Mouse (Mus musculus) hindbrain, embryonic 11.5 days (tissue): ENCODE data around the gene Ric3. TPM values are rescaled to one million over a fixed set of nuclear protein-coding genes. Genes with fewer than 3 reads are reported as not detected.
"Not testable (repeated sequence)": the region's sequence is repeated elsewhere in the genome, so short reads cannot be mapped to it uniquely, and the experiment has no call there.

Experiments used
- ATAC-seq: fragments of 200-750 bp; cut with Nextera tagmentation; 2 replicates; pipeline ENCODE4 v1.8.0; 2017; ENCODE audit warnings: mild to moderate bottlenecking, moderate TSS enrichment, moderate library complexity; ENCODE audit not compliant: low FRiP score
- DNase-seq: peaks from one replicate; pipeline ENCODE4 v3.0.0-alpha.2; 2015; ENCODE audit warnings: low spot score
- H3K27ac ChIP-seq: fragments of 300-500 bp; sonication (generic); 2 replicates; pipeline ENCODE4 v1.5.1; 2014; ENCODE audit warnings: mild to moderate bottlenecking, low read depth, low read length
- H3K27me3 ChIP-seq: fragments of 300-500 bp; sonication (generic); 2 replicates; pipeline ENCODE4 v1.6.1; 2014; ENCODE audit warnings: mild to moderate bottlenecking, low read length, moderate library complexity, mixed read lengths; ENCODE audit not compliant: control insufficient read depth, insufficient read depth
- H3K36me3 ChIP-seq: fragments of 300-500 bp; sonication (generic); 2 replicates; pipeline ENCODE4 v1.6.1; 2014; ENCODE audit warnings: mild to moderate bottlenecking, low read length, moderate library complexity, mixed read lengths; ENCODE audit not compliant: control insufficient read depth, insufficient read depth
- H3K4me1 ChIP-seq: fragments of 300-500 bp; sonication (generic); replicated peaks from 2 replicates; pipeline ENCODE4 v1.6.1; 2014; ENCODE audit warnings: low read length, mixed read lengths; ENCODE audit not compliant: control insufficient read depth, insufficient read depth
- H3K4me2 ChIP-seq: fragments of 300-500 bp; sonication (generic); replicated peaks from 2 replicates; pipeline ENCODE4 v1.6.1; 2014; ENCODE audit warnings: mild to moderate bottlenecking, low read depth, low read length
- H3K4me3 ChIP-seq: fragments of 300-500 bp; sonication (generic); 2 replicates; pipeline ENCODE4 v1.5.1; 2014; ENCODE audit warnings: low read depth, low read length
- H3K9ac ChIP-seq: fragments of 300-500 bp; sonication (generic); 2 replicates; pipeline ENCODE4 v1.6.1; 2014; ENCODE audit warnings: low read depth, low read length
- H3K9me3 ChIP-seq: fragments of 300-500 bp; sonication (generic); 2 replicates; pipeline ENCODE4 v1.6.1; 2016; ENCODE audit warnings: low read length; ENCODE audit not compliant: control insufficient read depth
- WGBS: fragments of 180-500 bp; shearing (Covaris S2); extraction: QIAGEN DNeasy Blood & Tissue Kit; methylation state at CpG from one replicate; pipeline ENCODE4 v1.1.7; 2014; 5-methylcytosine and 5-hydroxymethylcytosine counted together
- polyA plus RNA-seq: library from polyadenylated mRNA; unstranded; fragments of >200 nt; fragmentation: Nextera tagmentation; extraction: Ambion mirVana; gene quantifications from 2 replicates; pipeline ENCODE4 v1.2.1, GENCODE M21; 2014

The Ric3 gene
- polyA plus RNA-seq: 20.0 and 20.4 TPM in 2 replicates

DNA sequence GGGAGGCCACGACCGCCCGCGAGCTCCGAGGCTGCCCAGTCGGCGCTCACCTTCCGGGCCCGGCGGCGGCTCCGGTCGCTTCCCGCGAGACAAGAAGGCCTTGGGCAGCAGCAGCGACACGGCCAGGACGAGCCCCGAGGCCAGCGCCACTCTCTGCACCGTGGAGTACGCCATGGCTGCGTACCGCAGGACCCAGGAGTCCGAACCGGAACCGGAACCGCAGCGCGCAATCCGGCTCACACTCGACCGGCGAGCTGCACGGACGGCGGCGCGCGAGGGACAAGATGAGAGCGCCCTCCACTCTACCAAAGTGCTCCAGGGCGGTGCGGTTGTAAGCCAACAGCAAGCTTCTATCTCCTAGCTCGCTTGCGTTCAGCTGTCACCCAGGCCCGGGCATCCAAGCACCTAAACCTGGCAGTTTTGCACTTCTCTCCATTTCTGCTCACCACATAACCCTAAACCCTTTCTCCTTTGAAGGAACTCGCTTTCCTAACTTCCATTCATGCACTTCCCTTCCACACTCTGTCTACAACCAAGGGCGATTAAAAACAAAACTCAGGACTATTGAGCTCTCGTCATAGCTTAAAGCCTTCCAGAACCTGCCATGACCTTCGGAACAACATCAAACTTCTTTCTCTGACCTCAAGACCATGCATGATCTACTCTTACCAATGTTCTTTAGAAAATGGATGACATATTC, at the start of gene Ric3:
Gene Ric3 (minus strand): TSS at position 219 of the 700 bp plus-strand sequence.
- DNase-seq: peak; percentile 79
- Histone ChIP-seq H3K4me2 (peak within 1 kb of the TSS; percentile 35), H3K9me3 (no peaks in the 10 kb centered on the region), H3K4me3 (peak within 1 kb of the TSS; percentile 62), H3K27ac (no peak within 1 kb of the TSS), H3K36me3 (no peaks in the 10 kb centered on the region), H3K27me3 (no peaks in the 10 kb centered on the region), H3K4me1 (no peaks in the 10 kb centered on the region), H3K9ac (peak within 1 kb of the TSS; percentile 71)
- ATAC-seq: peak; percentile 93
- WGBS: 3% methylated on average over 50 of the region's 50 CpGs

GRCm38 (mm10) chr7:109131565-109131964, 48.4 kb upstream of the Ric3 start:
- DNase-seq: no peak

DNA sequence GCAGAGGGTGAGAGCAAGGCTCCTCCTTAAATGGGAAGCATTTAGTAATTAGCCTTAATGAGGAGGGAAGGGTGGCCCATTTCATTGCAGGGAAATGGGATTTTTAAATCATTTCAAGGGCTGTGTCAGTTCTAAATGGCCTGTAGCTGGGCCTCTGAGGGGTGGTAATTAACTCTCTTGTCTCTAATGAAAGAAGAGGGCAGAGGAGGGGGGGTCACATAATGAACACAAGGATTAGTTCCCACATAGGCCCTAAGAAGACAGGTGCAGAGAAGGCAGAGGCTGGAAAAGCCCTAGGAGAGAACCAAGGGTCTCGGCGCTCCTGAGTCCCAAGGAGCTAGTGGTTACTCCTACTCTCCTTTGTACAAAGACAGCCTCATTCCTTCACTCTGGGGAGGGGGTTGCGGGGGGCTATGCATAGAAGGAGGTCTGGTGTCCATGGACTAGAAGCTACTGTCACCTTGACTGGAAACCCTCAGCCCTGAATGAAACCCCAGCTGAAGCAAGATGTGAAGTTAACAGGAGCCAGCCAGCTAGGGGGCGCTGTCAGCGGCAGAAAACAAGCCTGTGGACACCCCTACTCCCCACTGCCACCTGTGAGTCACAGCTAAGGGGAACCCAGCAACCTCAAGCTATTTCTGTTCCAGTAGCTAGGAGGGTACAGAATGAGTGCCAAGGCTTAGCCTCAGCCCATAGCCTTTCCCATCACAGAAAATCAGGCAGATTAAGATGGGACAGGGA, 47.0 kb upstream of the Ric3 start:
- 78% methylated on average over 5 of the region's 5 CpGs for whole genome bisulfite sequencing
- ATAC-seq (no peak), DNase-seq (no peak)
- Histone ChIP-seq H3K4me3 (no peak overlapping the region), H3K9ac (no peak overlapping the region), H3K4me2 (no peak overlapping the region), H3K36me3 (no peaks in the 10 kb centered on the region), H3K9me3 (no peaks in the 10 kb centered on the region), H3K27ac (no peak overlapping the region), H3K4me1 (no peaks in the 10 kb centered on the region), H3K27me3 (no peaks in the 10 kb centered on the region)

More at GRCm38 (mm10) chr7:109131565-109131964, 48.4 kb upstream of the Ric3 start:
- H3K9me3 ChIP-seq: no peaks in the 10 kb centered on the region
- no peaks in the 10 kb centered on the region for H3K36me3 ChIP-seq
- no peaks in the 10 kb centered on the region for H3K4me1 ChIP-seq
- 94% methylated on average over 2 of the region's 2 CpGs for WGBS
- no peak overlapping the region for H3K4me2 ChIP-seq
- ATAC-seq: no peak
- H3K27ac ChIP-seq: no peak overlapping the region
- no peak overlapping the region for H3K4me3 ChIP-seq
- H3K9ac ChIP-seq: no peak overlapping the region
- no peaks in the 10 kb centered on the region for H3K27me3 ChIP-seq

GRCm38 (mm10) chr7:109129442-109129841, 46.3 kb upstream of the Ric3 start:
- H3K9ac ChIP-seq: no peak overlapping the region
- no peaks in the 10 kb centered on the region for H3K27me3 ChIP-seq
- no peaks in the 10 kb centered on the region for H3K36me3 ChIP-seq
- no peak overlapping the region for H3K4me3 ChIP-seq
- ATAC-seq: no peak
- no peak for DNase-seq
- H3K4me1 ChIP-seq: no peaks in the 10 kb centered on the region
- no peak overlapping the region for H3K27ac ChIP-seq
- H3K4me2 ChIP-seq: no peak overlapping the region
- no peaks in the 10 kb centered on the region for H3K9me3 ChIP-seq

DNA sequence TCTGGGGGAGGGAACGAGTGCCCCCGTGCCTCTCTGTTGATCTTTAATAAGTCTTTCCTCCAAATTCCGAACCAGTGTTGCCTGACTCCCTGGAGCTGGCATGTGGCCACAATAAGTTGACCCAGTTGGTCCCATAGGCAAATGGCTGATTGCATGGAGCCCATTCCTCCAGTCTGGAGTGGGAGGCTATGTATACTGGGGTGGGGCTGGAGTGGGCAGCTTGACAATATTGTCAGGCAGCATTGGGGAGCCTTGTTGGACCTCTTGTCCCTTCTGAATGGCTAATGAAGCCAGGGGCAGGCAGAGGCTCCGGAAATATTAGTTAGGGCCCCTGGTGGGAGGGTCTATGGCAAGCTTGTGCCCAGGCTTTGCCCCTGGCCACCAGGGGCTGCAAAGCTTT, 32.8 kb upstream of the Ric3 start:
- DNase-seq: peak; percentile 25
- H3K4me3 ChIP-seq: no peak overlapping the region
- H3K27ac ChIP-seq: peak overlapping the region; percentile 77
- H3K27me3 ChIP-seq: no peaks in the 10 kb centered on the region
- H3K36me3 ChIP-seq: no peaks in the 10 kb centered on the region
- H3K4me2 ChIP-seq: no peak overlapping the region
- H3K9me3 ChIP-seq: no peaks in the 10 kb centered on the region
- no peak overlapping the region for H3K9ac ChIP-seq
- no peaks in the 10 kb centered on the region for H3K4me1 ChIP-seq
- ATAC-seq: peak; percentile 56
- 50% methylated on average over 4 of the region's 4 CpGs for WGBS

DNA sequence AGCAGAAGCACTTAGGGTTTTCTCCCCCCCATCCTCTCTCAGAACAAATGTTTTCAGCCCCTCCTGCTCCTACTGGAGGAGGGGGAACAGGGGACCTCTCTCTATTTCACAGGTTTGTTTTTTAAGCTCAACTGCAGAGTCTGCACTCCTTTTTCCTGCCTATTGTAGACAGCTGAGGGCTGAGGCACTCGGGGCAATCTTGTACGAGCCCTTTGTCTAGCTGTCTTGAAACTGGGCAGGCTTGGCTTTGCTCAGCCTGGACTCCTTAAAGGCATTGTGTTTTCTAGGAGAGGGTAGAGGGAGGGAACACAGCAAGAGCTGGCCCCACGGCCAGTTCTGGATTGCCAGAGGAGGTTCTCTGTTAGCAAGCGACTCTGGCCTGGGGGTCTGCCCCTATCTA, 32.4 kb upstream of the Ric3 start:
- WGBS: 0% methylated on average over 1 of the region's 4 CpGs
- not testable (repeated sequence) for H3K4me3 ChIP-seq, H3K4me1 ChIP-seq, H3K36me3 ChIP-seq, H3K9ac ChIP-seq, H3K27me3 ChIP-seq, DNase-seq, H3K9me3 ChIP-seq, H3K4me2 ChIP-seq
- peak overlapping the region; percentile 77 for H3K27ac ChIP-seq
- ATAC-seq: peak; percentile 88

- H3K27me3 ChIP-seq: no peaks in the 10 kb centered on the region
- DNase-seq (peak; percentile 60), ATAC-seq (peak; percentile 88)
- no peaks in the 10 kb centered on the region for H3K4me1 ChIP-seq
- no peaks in the 10 kb centered on the region for H3K9me3 ChIP-seq
- H3K27ac ChIP-seq: peak overlapping the region; percentile 58; the same call in 1 of the 2 replicates
- 36% methylated on average over 10 of the region's 10 CpGs for WGBS
- H3K4me3 ChIP-seq: no peak overlapping the region
- H3K9ac ChIP-seq: no peak overlapping the region
- no peaks in the 10 kb centered on the region for H3K36me3 ChIP-seq
- no peak overlapping the region for H3K4me2 ChIP-seq
Observed at GRCm38 (mm10) chr7:109114950-109115349, 31.8 kb upstream of the Ric3 start.

- ATAC-seq: no peak
- Histone ChIP-seq H3K4me3 (no peak overlapping the region), H3K9ac (no peak overlapping the region), H3K4me1 (no peaks in the 10 kb centered on the region), H3K4me2 (no peak overlapping the region), H3K36me3 (no peaks in the 10 kb centered on the region), H3K9me3 (no peaks in the 10 kb centered on the region), H3K27me3 (no peaks in the 10 kb centered on the region), H3K27ac (no peak overlapping the region)
- no peak for DNase-seq
- 74% methylated on average over 5 of the region's 5 CpGs for WGBS
Observed at GRCm38 (mm10) chr7:109111000-109111399, 27.9 kb upstream of the Ric3 start.

- Histone ChIP-seq H3K27ac (no peak overlapping the region), H3K4me3 (no peak overlapping the region), H3K36me3 (no peaks in the 10 kb centered on the region), H3K9ac (no peak overlapping the region), H3K4me2 (no peak overlapping the region), H3K27me3 (no peaks in the 10 kb centered on the region), H3K4me1 (no peaks in the 10 kb centered on the region), H3K9me3 (no peaks in the 10 kb centered on the region)
- ATAC-seq (no peak), DNase-seq (no peak)
- 75% methylated on average over 1 of the region's 1 CpGs for WGBS
Observed at GRCm38 (mm10) chr7:109104894-109105293, 21.8 kb upstream of the Ric3 start.
